Mouse (Mus musculus): ENCODE data around the gene Sgsm2.

GRCm38 (mm10) chr11:74865252-74865651 is 31.6 kb downstream of the Sgsm2 start:
- TF ChIP-seq CTCF (IDR thresholded peaks at IDR 0.05; ENCODE audit: low read depth), result no peak
- TF ChIP-seq EP300 (IDR thresholded peaks at IDR 0.05; ENCODE audit: low read depth), result no peak

Data from heart, postnatal 0 days (tissue).